Mouse (Mus musculus): Measurements from ENCODE around the gene Dnm1. TPM values are rescaled to one million over a fixed set of nuclear protein-coding genes. Genes with fewer than 3 reads are reported as not detected.
"Not testable (repeated sequence)": the region's sequence is repeated elsewhere in the genome, so short reads cannot be mapped to it uniquely, and the experiment has no call there.

Gene Dnm1
- polyA plus RNA-seq, 1 experiment from 2014 or later: 23.5 TPM

GRCm38 (mm10) chr2:32380001-32380500 lies 26.9 kb upstream of the Dnm1 start:
- Histone ChIP-seq H3K27ac (replicated peaks) (no peak overlapping the region), H3K9me3 (no peaks in the 10 kb centered on the region), H3K4me1 (peaks cover 16% of the 10 kb centered on the region), H3K36me3 (replicated peaks) (peaks cover 49% of the 10 kb centered on the region), H3K4me3 (no peak overlapping the region), H3K27me3 (replicated peaks; ENCODE audit: low read depth, poor library complexity, severe bottlenecking) (peaks cover 37% of the 10 kb centered on the region)
- no peak for DNase-seq (ENCODE audit: low spot score)
- 94% methylated on average over 7 of the region's 7 CpGs for WGBS

GRCm38 (mm10) chr2:32376963-32377362 lies 23.8 kb upstream of the Dnm1 start:
- 92% methylated on average over 10 of the region's 10 CpGs for WGBS
- H3K36me3 ChIP-seq (replicated peaks): peaks cover 80% of the 10 kb centered on the region

GRCm38 (mm10) chr2:32375317-32375940 lies 22.3 kb upstream of the Dnm1 start:
- Histone ChIP-seq H3K27me3 (replicated peaks; ENCODE audit: low read depth, poor library complexity, severe bottlenecking) (peaks cover 4% of the 10 kb centered on the region; the same call in 1 of the 2 replicates), H3K27ac (replicated peaks) (no peak overlapping the region), H3K9me3 (no peaks in the 10 kb centered on the region), H3K4me3 (no peak overlapping the region), H3K36me3 (replicated peaks) (peaks cover 95% of the 10 kb centered on the region), H3K4me1 (peaks cover 3% of the 10 kb centered on the region; the same call in 1 of the 2 replicates)
- WGBS: 92% methylated on average over 13 of the region's 13 CpGs
- DNase-seq (ENCODE audit: low spot score): no peak

More at GRCm38 (mm10) chr2:32376963-32377362, 23.8 kb upstream of the Dnm1 start:
- H3K9me3 ChIP-seq: no peaks in the 10 kb centered on the region
- no peak overlapping the region for H3K4me3 ChIP-seq
- H3K27ac ChIP-seq (replicated peaks): no peak overlapping the region
- no peak for DNase-seq (ENCODE audit: low spot score)
- H3K27me3 ChIP-seq (replicated peaks; ENCODE audit: low read depth, poor library complexity, severe bottlenecking): peaks cover 9% of the 10 kb centered on the region
- H3K4me1 ChIP-seq: peaks cover 13% of the 10 kb centered on the region

GRCm38 (mm10) chr2:32374191-32374590 lies 21.1 kb upstream of the Dnm1 start:
- 84% methylated on average over 10 of the region's 10 CpGs for WGBS
- Histone ChIP-seq H3K4me3 (no peak overlapping the region), H3K27ac (replicated peaks) (no peak overlapping the region), H3K9me3 (no peaks in the 10 kb centered on the region), H3K36me3 (replicated peaks) (peaks cover 100% of the 10 kb centered on the region), H3K4me1 (peaks cover 3% of the 10 kb centered on the region; the same call in 1 of the 2 replicates), H3K27me3 (replicated peaks; ENCODE audit: low read depth, poor library complexity, severe bottlenecking) (no peaks in the 10 kb centered on the region)
- no peak for DNase-seq (ENCODE audit: low spot score)

- H3K4me3 ChIP-seq: no peak overlapping the region
- H3K36me3 ChIP-seq (replicated peaks): peaks cover 84% of the 10 kb centered on the region
- H3K27me3 ChIP-seq (replicated peaks; ENCODE audit: low read depth, poor library complexity, severe bottlenecking): no peaks in the 10 kb centered on the region
Measured at GRCm38 (mm10) chr2:32367315-32367714, 14.2 kb upstream of the Dnm1 start.

GRCm38 (mm10) chr2:32364121-32364520 lies 11.0 kb upstream of the Dnm1 start:
- Histone ChIP-seq H3K27me3 (replicated peaks; ENCODE audit: low read depth, poor library complexity, severe bottlenecking) (no peaks in the 10 kb centered on the region), H3K4me3 (peak overlapping the region; percentile 90), H3K9me3 (no peaks in the 10 kb centered on the region), H3K27ac (replicated peaks) (peak overlapping the region; percentile 95; the same call in 1 of the 2 replicates), H3K36me3 (replicated peaks) (peaks cover 52% of the 10 kb centered on the region), H3K4me1 (peaks cover 45% of the 10 kb centered on the region)
- DNase-seq (ENCODE audit: low spot score): no peak
- WGBS: 88% methylated on average over 8 of the region's 8 CpGs

More at GRCm38 (mm10) chr2:32367315-32367714, 14.2 kb upstream of the Dnm1 start:
- DNase-seq (ENCODE audit: low spot score): no peak
- H3K4me1 ChIP-seq: peaks cover 20% of the 10 kb centered on the region
- no peaks in the 10 kb centered on the region for H3K9me3 ChIP-seq
- no peak overlapping the region for H3K27ac ChIP-seq (replicated peaks)
- WGBS: 94% methylated on average over 5 of the region's 5 CpGs

- H3K27me3 ChIP-seq (replicated peaks; ENCODE audit: low read depth, poor library complexity, severe bottlenecking): no peaks in the 10 kb centered on the region
- H3K27ac ChIP-seq (replicated peaks): peak overlapping the region; percentile 95
- H3K4me3 ChIP-seq: peak overlapping the region; percentile 90
- H3K36me3 ChIP-seq (replicated peaks): peaks cover 46% of the 10 kb centered on the region
- WGBS: 9% methylated on average over 19 of the region's 19 CpGs
- H3K9me3 ChIP-seq: no peaks in the 10 kb centered on the region
- H3K4me1 ChIP-seq: peaks cover 46% of the 10 kb centered on the region
- DNase-seq (ENCODE audit: low spot score): no peak
Measured at GRCm38 (mm10) chr2:32363376-32364106, 10.4 kb upstream of the Dnm1 start.

GRCm38 (mm10) chr2:32362817-32363340 lies 9.7 kb upstream of the Dnm1 start:
- Histone ChIP-seq H3K36me3 (replicated peaks) (peaks cover 40% of the 10 kb centered on the region), H3K27ac (replicated peaks) (peak overlapping the region; percentile 95), H3K9me3 (no peaks in the 10 kb centered on the region), H3K4me1 (peaks cover 46% of the 10 kb centered on the region), H3K27me3 (replicated peaks; ENCODE audit: low read depth, poor library complexity, severe bottlenecking) (no peaks in the 10 kb centered on the region), H3K4me3 (peak overlapping the region; percentile 90)
- peak; percentile 93 for DNase-seq (ENCODE audit: low spot score)
- under 1% methylated on average over 53 of the region's 53 CpGs for WGBS

GRCm38 (mm10) chr2:32362274-32362673 lies 9.1 kb upstream of the Dnm1 start:
- H3K4me3 ChIP-seq: peak overlapping the region; percentile 90
- peaks cover 51% of the 10 kb centered on the region for H3K4me1 ChIP-seq
- peaks cover 34% of the 10 kb centered on the region for H3K36me3 ChIP-seq (replicated peaks)
- H3K27ac ChIP-seq (replicated peaks): peak overlapping the region; percentile 95
- DNase-seq (ENCODE audit: low spot score); H3K9me3 ChIP-seq; H3K27me3 ChIP-seq (replicated peaks; ENCODE audit: low read depth, poor library complexity, severe bottlenecking): not testable (repeated sequence)
- 40% methylated on average over 5 of the region's 5 CpGs for WGBS

- no peaks in the 10 kb centered on the region for H3K9me3 ChIP-seq
- H3K27ac ChIP-seq (replicated peaks): peak overlapping the region; percentile 52
- WGBS: 1% methylated on average over 24 of the region's 24 CpGs
- peak overlapping the region; percentile 54 for H3K4me3 ChIP-seq
- H3K36me3 ChIP-seq (replicated peaks): peaks cover 25% of the 10 kb centered on the region
- peak; percentile 80 for DNase-seq (ENCODE audit: low spot score)
- peaks cover 51% of the 10 kb centered on the region for H3K4me1 ChIP-seq
- H3K27me3 ChIP-seq (replicated peaks; ENCODE audit: low read depth, poor library complexity, severe bottlenecking): no peaks in the 10 kb centered on the region
Measured at GRCm38 (mm10) chr2:32361437-32361836, 8.3 kb upstream of the Dnm1 start.

- no peaks in the 10 kb centered on the region for H3K27me3 ChIP-seq (replicated peaks; ENCODE audit: low read depth, poor library complexity, severe bottlenecking)
- peaks cover 51% of the 10 kb centered on the region for H3K4me1 ChIP-seq
- 4% methylated on average over 14 of the region's 14 CpGs for WGBS
- peak overlapping the region; percentile 54 for H3K4me3 ChIP-seq
- no peak overlapping the region for H3K27ac ChIP-seq (replicated peaks)
- DNase-seq (ENCODE audit: low spot score): peak; percentile 81
- peaks cover 18% of the 10 kb centered on the region for H3K36me3 ChIP-seq (replicated peaks)
- H3K9me3 ChIP-seq: no peaks in the 10 kb centered on the region
Measured at GRCm38 (mm10) chr2:32360741-32361140, 7.6 kb upstream of the Dnm1 start.

GRCm38 (mm10) chr2:32358381-32358780 lies 5.2 kb upstream of the Dnm1 start:
- Histone ChIP-seq H3K4me3 (no peak overlapping the region), H3K27me3 (replicated peaks; ENCODE audit: low read depth, poor library complexity, severe bottlenecking) (no peaks in the 10 kb centered on the region), H3K36me3 (replicated peaks) (no peaks in the 10 kb centered on the region), H3K9me3 (no peaks in the 10 kb centered on the region), H3K4me1 (peaks cover 47% of the 10 kb centered on the region), H3K27ac (replicated peaks) (no peak overlapping the region)
- WGBS: 68% methylated on average over 10 of the region's 10 CpGs
- DNase-seq (ENCODE audit: low spot score): no peak
